ENCODE assay signal across 11 mouse cellular contexts in the genomic region with DNA sequence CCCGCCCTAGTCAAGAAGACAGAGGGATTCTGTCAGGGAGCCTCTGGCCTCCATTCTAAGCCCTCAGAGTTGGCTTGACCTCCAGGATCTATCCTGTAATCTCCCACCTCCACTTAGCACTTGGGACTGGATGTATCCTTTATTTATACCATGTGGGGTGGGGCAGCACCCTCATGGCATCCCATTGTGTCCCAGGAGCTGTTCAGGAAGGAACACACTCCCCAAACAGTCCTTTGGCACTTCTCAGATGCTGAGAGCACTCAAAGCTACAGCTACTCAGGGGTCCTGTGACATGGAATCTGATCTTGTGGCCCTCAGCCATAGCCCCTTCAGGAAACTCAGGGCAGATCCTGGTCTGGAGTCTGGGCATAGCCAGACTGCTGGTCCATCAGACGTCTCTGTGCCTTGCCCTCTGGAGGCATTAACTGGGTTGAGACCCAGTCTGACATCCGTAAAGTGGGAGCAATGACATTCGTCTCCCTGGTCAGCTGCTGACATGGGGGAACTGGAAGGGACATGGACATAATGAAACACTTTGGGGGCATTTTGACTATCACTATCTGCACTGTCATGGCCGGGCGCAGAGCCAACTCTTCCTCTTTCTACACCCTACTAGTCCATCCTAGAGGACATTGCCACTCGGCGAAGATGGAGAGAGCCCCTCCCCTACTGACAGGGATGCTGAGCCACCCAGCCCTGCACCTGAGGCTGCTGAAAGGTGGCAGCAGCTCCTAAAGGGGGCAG. TPM values are rescaled to one million over a fixed set of nuclear protein-coding genes. Genes with fewer than 3 reads are reported as not detected.
DNase-seq lines count a peak whose midpoint lies in the region; ATAC-seq and TF ChIP-seq lines count a peak whose summit lies in the region.
"Had no signal": no experiment of that assay in that cellular context is flagged by ENCODE, and none has a peak within 500 bp of the region (broad histone marks: within the 10 kb centered on the region; RNA-seq: fewer than 3 reads in every experiment).

No protein-coding gene starts in this region.

- TF ChIP-seq POLR2A in heart, adult 2 months (IDR thresholded peaks at IDR 0.05; ENCODE audit: insufficient read depth, low read depth, low read length), result no peak

- H3K4me3 ChIP-seq in heart, adult 2 months, result no peak overlapping the region
- H3K4me3 ChIP-seq in neural tube, embryonic 12.5 days, result no peak overlapping the region
- H3K4me3 ChIP-seq in hindbrain, embryonic 15.5 days, result no peak overlapping the region
- H3K4me3 ChIP-seq in intestine, embryonic 15.5 days (replicated peaks), result no peak overlapping the region
- H3K4me3 ChIP-seq: stomach, embryonic 15.5 days had no signal

- 0 out of 2 replicates have a peak, but pooled peaks cover 2% of the 10 kb centered on the region for H3K79me2 ChIP-seq in heart, adult 2 months (replicated peaks; ENCODE audit: control insufficient read depth, insufficient read depth, low read length)

- H3K9me3 ChIP-seq in neural tube, embryonic 12.5 days, result no peaks in the 10 kb centered on the region
- H3K9me3 ChIP-seq in hindbrain, embryonic 15.5 days, result no peaks in the 10 kb centered on the region
- no peaks in the 10 kb centered on the region for H3K9me3 ChIP-seq in intestine, embryonic 15.5 days
- H3K9me3 ChIP-seq: stomach, embryonic 15.5 days had no signal

- TF ChIP-seq CTCF in heart, adult 2 months (IDR thresholded peaks at IDR 0.05), result no peak

- TF ChIP-seq EP300 in heart, adult 2 months (IDR thresholded peaks at IDR 0.05; ENCODE audit: insufficient read depth, low read depth, low read length), result no peak

- H3K36me3 ChIP-seq in heart, adult 2 months (ENCODE audit: control insufficient read depth, insufficient read depth, low read length), result no peaks in the 10 kb centered on the region
- H3K36me3 ChIP-seq in neural tube, embryonic 12.5 days, result no peaks in the 10 kb centered on the region
- no peaks in the 10 kb centered on the region for H3K36me3 ChIP-seq in hindbrain, embryonic 15.5 days
- H3K36me3 ChIP-seq in intestine, embryonic 15.5 days, result no peaks in the 10 kb centered on the region
- H3K36me3 ChIP-seq: stomach, embryonic 15.5 days had no signal

- DNase-seq in heart, adult 2 months, result no peak
- no peak for DNase-seq in heart, postnatal 14 days
- no peak for DNase-seq in neural tube, embryonic 10.5 days (ENCODE audit: extremely low spot score, low spot score)
- peak; percentile 25 for DNase-seq in skeletal muscle tissue, adult 2 months (ENCODE audit: low read depth, low spot score)
- DNase-seq in adrenal gland, postnatal 14 days, result no peak

- ATAC-seq in neural tube, embryonic 12.5 days (ENCODE audit: low FRiP score, low read depth), result no peak
- no peak for ATAC-seq in hindbrain, embryonic 15.5 days (ENCODE audit: low FRiP score, low read depth)
- no peak for ATAC-seq in intestine, embryonic 15.5 days

- 77% methylated on average over 8 of the region's 8 CpGs for WGBS in heart, adult 2 months
- WGBS in neural tube, embryonic 12.5 days, result 70% methylated on average over 8 of the region's 8 CpGs
- WGBS in hindbrain, embryonic 15.5 days, result 67% methylated on average over 8 of the region's 8 CpGs
- WGBS in intestine, embryonic 15.5 days, result 76% methylated on average over 8 of the region's 8 CpGs

- peak overlapping the region; percentile 65 for H3K27ac ChIP-seq in heart, adult 2 months
- H3K27ac ChIP-seq in neural tube, embryonic 12.5 days, result no peak overlapping the region
- peak overlapping the region; percentile 15; the same call in 1 of the 2 replicates for H3K27ac ChIP-seq in hindbrain, embryonic 15.5 days (replicated peaks)
- H3K27ac ChIP-seq in intestine, embryonic 15.5 days, result no peak overlapping the region
- H3K27ac ChIP-seq: stomach, embryonic 15.5 days had no signal

- H3K9ac ChIP-seq in heart, adult 2 months (ENCODE audit: low read depth, low read length), result no peak overlapping the region
- H3K9ac ChIP-seq in neural tube, embryonic 12.5 days, result no peak overlapping the region
- H3K9ac ChIP-seq in hindbrain, embryonic 15.5 days, result no peak overlapping the region
- H3K9ac ChIP-seq in intestine, embryonic 15.5 days, result no peak overlapping the region
- H3K9ac ChIP-seq: stomach, embryonic 15.5 days had no signal

- intact Hi-C loops in heart, adult 2 months (cut with DNase I), result loop anchor here (5.0 kb wide), 3 partner anchors 45 to 145 kb away; a partner anchor contains a TSS
- intact Hi-C loops in heart, postnatal 14 days (cut with DNase I), result no loop called here

- H3K4me1 ChIP-seq in heart, adult 2 months (ENCODE audit: control insufficient read depth, insufficient read depth, low read length), result peaks cover 20% of the 10 kb centered on the region
- H3K4me1 ChIP-seq in neural tube, embryonic 12.5 days, result peaks cover 39% of the 10 kb centered on the region
- peaks cover 60% of the 10 kb centered on the region for H3K4me1 ChIP-seq in hindbrain, embryonic 15.5 days (replicated peaks)
- peaks cover 21% of the 10 kb centered on the region for H3K4me1 ChIP-seq in intestine, embryonic 15.5 days (replicated peaks)

- peak overlapping the region; percentile 95 for H3K4me2 ChIP-seq in neural tube, embryonic 12.5 days (replicated peaks)
- H3K4me2 ChIP-seq in hindbrain, embryonic 15.5 days, result no peak overlapping the region
- no peak overlapping the region for H3K4me2 ChIP-seq in intestine, embryonic 15.5 days (replicated peaks)

- no peaks in the 10 kb centered on the region for H3K27me3 ChIP-seq in heart, adult 2 months (ENCODE audit: control insufficient read depth, insufficient read depth, low read length)
- no peaks in the 10 kb centered on the region for H3K27me3 ChIP-seq in neural tube, embryonic 12.5 days (replicated peaks)
- H3K27me3 ChIP-seq in hindbrain, embryonic 15.5 days, result no peaks in the 10 kb centered on the region
- no peaks in the 10 kb centered on the region for H3K27me3 ChIP-seq in intestine, embryonic 15.5 days (replicated peaks)
- H3K27me3 ChIP-seq: stomach, embryonic 15.5 days had no signal

RNA-seq across cellular contexts. Expression of a gene that starts 2.2 kb away (rescaled TPM):
- 10 to 100 TPM; 31.8 to 36.4 TPM for total RNA-seq in heart, adult 2 months (2021)
- polyA plus RNA-seq in heart, adult 2 months (2012; rRNA removed), result 27.6 and 38.5 TPM in 2 replicates
- 10 to 100 TPM; 33.4 to 35.7 TPM for total RNA-seq in heart, postnatal 14 days (2021)
- 51.8 and 52.5 TPM in 2 replicates for polyA plus RNA-seq in neural tube, embryonic 12.5 days (2016; fragmentation: Nextera tagmentation; extraction: Ambion mirVana)
- polyA plus RNA-seq in hindbrain, embryonic 15.5 days (2015; fragmentation: Nextera tagmentation; extraction: Ambion mirVana), result 71.0 and 72.7 TPM in 2 replicates
- polyA plus RNA-seq in intestine, embryonic 15.5 days (2015; fragmentation: Nextera tagmentation; extraction: Ambion mirVana), result 29.6 and 32.8 TPM in 2 replicates
- total RNA-seq in adrenal gland, postnatal 14 days (2021), result 36.1 and 36.2 TPM in 2 replicates

RNA-seq across cellular contexts. Expression of a gene that starts 12.6 kb away (rescaled TPM):
- total RNA-seq in heart, adult 2 months (2021), result under 1 TPM in 1 of 2 experiments, not detected in 1; 0.21 TPM
- 0.06 TPM in 1 of 2 replicates, not detected in the other for polyA plus RNA-seq in heart, adult 2 months (2012; rRNA removed)
- total RNA-seq in heart, postnatal 14 days (2021), result not detected
- polyA plus RNA-seq in neural tube, embryonic 12.5 days (2016; fragmentation: Nextera tagmentation; extraction: Ambion mirVana), result 2.8 and 3.4 TPM in 2 replicates
- 2.0 and 2.6 TPM in 2 replicates for polyA plus RNA-seq in hindbrain, embryonic 15.5 days (2015; fragmentation: Nextera tagmentation; extraction: Ambion mirVana)
- 0.08 TPM in 1 of 2 replicates, not detected in the other for polyA plus RNA-seq in intestine, embryonic 15.5 days (2015; fragmentation: Nextera tagmentation; extraction: Ambion mirVana)
- total RNA-seq in adrenal gland, postnatal 14 days (2021), result 0.41 TPM in 1 of 2 replicates, not detected in the other
- total RNA-seq: heart, adult 18-20 months had no signal
- polyA plus RNA-seq: lung, embryonic 16.5 days had no signal

RNA-seq across cellular contexts. Expression of a gene that starts 46.5 kb away (rescaled TPM):
- total RNA-seq in heart, adult 2 months (2021), result 10 to 100 TPM; 27.1 to 30.8 TPM
- 23.2 and 32.0 TPM in 2 replicates for polyA plus RNA-seq in heart, adult 2 months (2012; rRNA removed)
- 10 to 100 TPM; 18.7 to 19.7 TPM for total RNA-seq in heart, postnatal 14 days (2021)
- 30.0 and 32.4 TPM in 2 replicates for polyA plus RNA-seq in neural tube, embryonic 12.5 days (2016; fragmentation: Nextera tagmentation; extraction: Ambion mirVana)
- 30.3 and 34.8 TPM in 2 replicates for polyA plus RNA-seq in hindbrain, embryonic 15.5 days (2015; fragmentation: Nextera tagmentation; extraction: Ambion mirVana)
- polyA plus RNA-seq in intestine, embryonic 15.5 days (2015; fragmentation: Nextera tagmentation; extraction: Ambion mirVana), result 24.9 and 28.2 TPM in 2 replicates
- 14.6 and 17.9 TPM in 2 replicates for total RNA-seq in adrenal gland, postnatal 14 days (2021)

RNA-seq across cellular contexts. Expression of a gene that starts 54.4 kb away (rescaled TPM):
- total RNA-seq in heart, adult 2 months (2021), result 10 to 100 TPM; 79.2 to 89.0 TPM
- 56.6 and 76.0 TPM in 2 replicates for polyA plus RNA-seq in heart, adult 2 months (2012; rRNA removed)
- total RNA-seq in heart, postnatal 14 days (2021), result 10 to 100 TPM; 87.1 to 95.9 TPM
- polyA plus RNA-seq in neural tube, embryonic 12.5 days (2016; fragmentation: Nextera tagmentation; extraction: Ambion mirVana), result 218 and 221 TPM in 2 replicates
- polyA plus RNA-seq in hindbrain, embryonic 15.5 days (2015; fragmentation: Nextera tagmentation; extraction: Ambion mirVana), result 189 and 207 TPM in 2 replicates
- polyA plus RNA-seq in intestine, embryonic 15.5 days (2015; fragmentation: Nextera tagmentation; extraction: Ambion mirVana), result 172 TPM in 2 replicates
- 126 and 130 TPM in 2 replicates for total RNA-seq in adrenal gland, postnatal 14 days (2021)

Comparison
In these comparisons a context has a peak if more than half of its experiments do, and no peak if none do; other contexts are left out.
1. H3K27ac ChIP-seq: peak in heart, adult 2 months (single experiment) and hindbrain, embryonic 15.5 days (single experiment); none in neural tube, embryonic 12.5 days (single experiment) and intestine, embryonic 15.5 days (single experiment).